Mouse (Mus musculus) left cerebral cortex, adult 9 months (tissue): ENCODE results near the gene Ppm1m.
A peak's percentile ranks its signal among the peaks of the same experiment; 100 is the strongest.

Experiments used
- DNase-seq, 2 experiments: peaks; one replicate each; pipeline ENCODE4 v3.0.0; 2022; ENCODE audit warnings: low spot score in 2 of 2

Gene Ppm1m

DNA sequence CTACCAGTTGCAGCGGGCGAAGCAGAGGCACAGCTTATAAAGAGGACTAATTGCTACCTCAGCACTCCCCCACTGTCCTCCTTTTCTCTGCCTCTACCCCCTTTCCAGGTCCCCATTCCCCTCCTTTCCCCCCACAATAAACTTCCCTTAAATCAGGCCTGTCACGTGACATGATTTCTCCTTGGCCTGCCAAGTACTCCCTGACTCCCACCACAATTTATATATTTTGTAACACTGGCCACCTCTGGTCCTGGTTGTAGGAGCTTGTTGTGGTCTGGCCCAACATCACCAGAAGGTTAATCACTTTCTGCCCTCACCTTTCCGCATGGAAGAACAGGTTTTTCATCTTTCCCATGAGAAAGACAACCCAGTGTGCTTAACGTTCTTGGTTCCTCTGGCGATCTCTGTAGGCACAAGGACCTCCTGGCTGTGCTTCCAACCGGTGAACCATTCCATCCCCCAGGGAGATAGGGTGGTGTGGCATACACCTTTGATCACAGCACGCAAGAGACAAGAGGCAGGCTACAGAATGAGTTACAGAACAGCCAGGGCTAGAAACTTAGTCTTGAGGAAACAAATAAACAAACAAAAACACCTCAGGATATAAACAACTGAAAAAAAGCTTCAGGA lies 21.5 kb upstream of the Ppm1m start:
- DNase-seq: no peak

DNA sequence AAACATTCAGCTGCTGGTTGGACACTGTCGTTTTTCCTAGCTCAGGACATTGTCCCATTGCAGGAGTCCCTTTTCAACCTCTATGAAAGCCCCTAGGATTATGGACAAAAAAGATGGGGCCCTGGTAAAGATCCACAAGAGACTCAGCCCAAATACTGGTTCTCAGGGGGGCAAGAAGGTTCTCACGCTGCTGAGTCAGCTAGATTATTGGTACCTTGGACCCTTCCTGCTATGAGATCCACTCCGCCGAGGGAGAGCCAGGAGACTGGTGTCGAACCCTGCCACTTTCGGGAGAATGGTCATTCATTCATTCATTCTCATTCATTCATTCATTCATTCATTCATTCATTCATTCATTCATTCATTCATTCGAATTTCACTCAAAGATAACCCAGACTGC lies 17.4 kb upstream of the Ppm1m start:
- DNase-seq: no peak

- DNase-seq: no peak
Observed at GRCm38 (mm10) chr9:106215341-106216125, 16.0 kb upstream of the Ppm1m start.

- no peak for DNase-seq
Observed at GRCm38 (mm10) chr9:106212594-106212981, 13.0 kb upstream of the Ppm1m start.

GRCm38 (mm10) chr9:106211680-106212593 lies 12.4 kb upstream of the Ppm1m start:
- DNase-seq: peak in 1 of 2 experiments; percentile 86

GRCm38 (mm10) chr9:106210853-106211609 lies 11.5 kb upstream of the Ppm1m start:
- DNase-seq: no peak

DNA sequence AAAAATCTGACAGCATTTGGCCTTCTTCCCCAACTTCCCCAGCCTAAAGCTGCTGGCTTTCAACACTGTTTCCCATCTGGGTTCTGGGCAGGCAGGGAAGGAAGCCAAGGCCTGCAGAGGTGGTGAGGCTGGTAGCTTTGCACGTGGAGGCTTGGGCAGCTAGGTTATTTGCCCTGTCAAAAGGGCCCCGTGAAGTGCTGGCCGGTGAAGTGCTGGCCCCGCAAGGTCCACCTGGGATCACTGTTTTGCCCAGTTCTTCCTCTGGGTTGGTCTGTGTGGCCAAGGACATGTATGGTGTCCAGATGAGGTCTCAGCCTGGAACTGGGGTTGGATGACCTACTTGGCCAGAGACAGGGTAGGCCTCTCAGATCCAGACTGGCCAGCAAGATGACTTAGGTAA lies 10.4 kb upstream of the Ppm1m start:
- no peak for DNase-seq

DNA sequence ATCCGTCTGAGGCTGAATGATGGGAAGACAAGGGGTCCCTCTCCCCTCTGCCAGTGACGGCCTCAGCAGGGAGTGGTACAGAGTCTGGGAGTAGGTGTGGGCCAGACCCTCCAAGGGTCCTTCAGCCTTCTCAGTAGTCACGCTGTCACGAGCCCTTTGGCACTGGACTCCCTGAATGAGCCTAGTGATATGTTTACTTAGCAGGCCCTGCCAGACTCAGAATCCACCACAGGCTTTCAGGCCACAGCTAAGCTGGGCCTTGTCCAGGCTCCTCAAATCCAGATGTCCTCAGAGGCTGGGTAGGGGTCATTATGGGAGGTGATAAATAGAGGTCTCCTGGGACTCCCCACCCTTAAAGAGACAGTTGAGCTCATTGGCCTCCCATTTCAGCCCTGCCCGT lies 8.6 kb upstream of the Ppm1m start:
- no peak for DNase-seq

GRCm38 (mm10) chr9:106206515-106206914 lies 7.0 kb upstream of the Ppm1m start:
- no peak for DNase-seq

- DNase-seq: no peak
Observed at GRCm38 (mm10) chr9:106205713-106206290, 6.3 kb upstream of the Ppm1m start.

GRCm38 (mm10) chr9:106203990-106204851 lies 4.7 kb upstream of the Ppm1m start:
- DNase-seq: no peak

- DNase-seq: peak; percentile 75 to 88
Observed at GRCm38 (mm10) chr9:106202819-106203636, 3.5 kb upstream of the Ppm1m start, which contains the start of gene Twf2. TSS of gene Twf2 (plus strand) at chr9:106203108.

DNA sequence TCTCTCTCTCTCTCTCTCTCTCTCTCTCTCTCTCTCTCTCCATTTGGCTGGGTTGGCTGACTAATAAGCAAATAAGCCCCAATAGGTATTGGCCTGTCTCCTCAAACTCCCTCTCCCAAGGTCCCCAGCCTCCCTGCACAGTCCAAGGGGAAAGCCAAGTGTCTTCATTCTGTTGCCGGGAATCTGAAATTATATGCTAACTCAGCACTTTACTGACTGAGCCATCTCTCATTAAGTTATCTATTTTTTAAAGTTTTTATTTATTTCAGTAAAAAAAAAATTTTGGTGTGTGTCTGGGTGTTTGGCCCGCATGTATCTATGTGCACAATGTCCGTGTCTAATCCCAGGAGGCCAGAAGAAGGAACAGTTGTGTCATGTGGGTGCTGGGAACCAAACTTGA lies 2.3 kb upstream of the Ppm1m start:
- DNase-seq: no peak

- DNase-seq: no peak
Observed at GRCm38 (mm10) chr9:106198962-106199458, 536 bp downstream of the Ppm1m start.

DNA sequence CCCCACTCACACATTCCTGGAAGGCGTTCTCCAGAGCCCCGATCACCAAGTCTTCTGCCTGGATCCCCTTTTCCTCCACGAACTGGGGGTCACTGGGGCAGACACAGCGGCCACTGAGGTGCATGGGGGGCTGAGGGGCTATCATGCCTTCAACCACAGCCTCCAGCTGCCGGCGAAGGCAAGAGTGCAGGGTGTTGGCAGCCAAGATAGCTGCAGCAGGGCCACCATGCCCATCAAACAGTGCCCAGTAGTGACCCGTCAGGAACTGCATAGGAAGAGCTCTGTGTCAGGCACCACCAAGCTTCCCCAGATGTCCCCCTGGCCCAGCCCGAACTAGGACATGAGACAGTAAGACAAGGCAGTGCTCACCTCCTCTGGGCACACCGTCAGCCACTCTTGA lies 1.8 kb downstream of the Ppm1m start:
- DNase-seq: no peak

GRCm38 (mm10) chr9:106197081-106197713 lies 2.3 kb downstream of the Ppm1m start:
- DNase-seq: no peak

DNA sequence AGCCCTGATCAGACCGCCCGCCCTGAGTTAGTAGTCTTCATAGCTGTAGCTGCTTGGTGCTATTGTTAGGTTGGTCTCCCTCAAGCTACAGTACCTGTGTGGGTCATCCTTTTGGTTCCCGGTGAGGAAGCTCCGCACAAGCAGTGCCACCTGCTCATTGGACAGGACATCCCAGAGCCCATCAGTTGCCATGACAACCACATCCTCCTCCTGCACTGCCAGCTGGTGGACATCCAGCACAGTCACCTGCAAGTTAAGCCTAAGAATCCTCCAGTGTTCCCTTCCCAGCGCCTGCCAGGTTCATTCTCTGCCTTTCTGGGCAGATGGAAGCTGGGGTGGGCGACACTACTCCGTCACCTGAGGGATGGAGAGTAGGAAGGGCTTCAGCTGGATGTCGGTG lies 3.9 kb downstream of the Ppm1m start:
- DNase-seq: peak in 1 of 2 experiments; percentile 73

DNA sequence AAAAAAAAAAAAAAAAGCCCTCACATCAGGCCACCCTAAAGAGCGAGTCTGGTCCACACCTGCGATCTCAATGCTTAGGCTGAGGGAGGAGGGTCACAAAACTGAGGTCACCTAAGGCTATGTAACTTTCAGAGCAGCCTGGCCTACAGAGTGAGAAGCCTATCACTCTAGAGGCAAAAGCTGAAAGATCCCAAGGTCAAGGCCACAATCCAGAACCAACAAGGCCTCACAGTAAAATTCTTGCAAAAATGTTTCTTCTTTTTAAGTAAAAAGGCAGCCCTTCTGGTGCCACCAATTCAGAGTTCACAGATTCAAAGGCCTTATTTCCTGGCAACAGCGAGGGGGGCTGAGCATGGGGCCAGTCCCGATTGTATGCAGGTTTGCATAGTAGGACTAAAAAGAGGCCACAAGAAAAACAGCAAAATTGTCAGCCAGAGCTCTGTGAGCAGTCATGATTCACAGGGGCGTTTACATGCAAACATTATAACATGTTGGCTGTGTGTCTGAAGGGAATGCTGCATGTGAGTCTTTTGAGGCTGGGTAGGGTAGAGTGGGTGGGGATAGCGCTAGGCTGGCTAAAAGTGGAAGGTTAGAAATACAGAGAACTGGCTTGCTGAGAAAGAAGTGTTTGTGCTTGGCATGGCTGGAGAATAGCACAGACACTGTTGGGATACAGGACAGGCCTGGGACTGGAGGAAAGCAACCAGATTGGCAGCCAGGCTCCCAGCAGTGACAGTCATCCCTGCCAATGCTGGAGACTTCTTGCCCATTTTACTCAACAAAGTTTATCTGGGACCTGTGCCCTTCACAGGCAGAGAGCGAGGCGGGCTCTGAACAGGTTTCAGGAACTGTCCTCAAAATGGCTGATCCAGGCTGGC lies 5.4 kb downstream of the Ppm1m start:
- no peak for DNase-seq
